Mouse (Mus musculus) cerebellum, adult 2 months (tissue): ENCODE measurements at regions not wholly inside any gene's neighbourhood (a gene's known extent, or its start where the extent isn't known, plus 50 kb on each side); places are given as distances from the start of the nearest gene placed in this dataset.

Experiments
- CTCF ChIP-seq: fragments of 200-500 bp; IDR thresholded peaks from 2 replicates; pipeline ENCODE4 v1.5.1; 2011; ENCODE audit warnings: low read depth, mild to moderate bottlenecking, control low read depth, low read length, moderate library complexity, borderline replicate concordance; ENCODE audit not compliant: insufficient read depth
- POLR2A ChIP-seq: fragments of 200-500 bp; IDR thresholded peaks from 2 replicates; pipeline ENCODE4 v1.6.1; 2011; ENCODE audit warnings: low read length, control low read depth, borderline replicate concordance; ENCODE audit not compliant: insufficient read depth

DNA sequence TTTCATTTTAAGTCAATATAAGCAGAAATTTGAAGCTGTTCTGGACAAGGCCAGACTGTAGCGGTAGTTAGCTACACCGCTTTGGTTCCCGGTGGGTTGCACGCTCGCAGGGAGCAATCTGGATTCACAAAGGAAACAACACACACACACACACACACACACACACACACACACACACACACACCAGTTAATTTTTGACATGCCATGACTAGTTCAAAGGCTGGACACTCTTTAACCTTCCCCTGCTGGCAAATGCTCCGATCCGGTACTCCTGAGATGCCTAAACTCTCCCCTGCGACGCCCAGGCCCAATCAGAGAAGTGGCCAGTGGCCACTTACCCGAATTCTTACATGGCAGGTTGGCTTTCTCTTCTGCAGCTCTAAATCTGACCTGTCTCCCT, 141.2 kb upstream of the Dnajc19 start:
- TF ChIP-seq CTCF (no peak), POLR2A (no peak)
